ENCODE assay signal across 10 mouse cellular contexts in the genomic region with DNA sequence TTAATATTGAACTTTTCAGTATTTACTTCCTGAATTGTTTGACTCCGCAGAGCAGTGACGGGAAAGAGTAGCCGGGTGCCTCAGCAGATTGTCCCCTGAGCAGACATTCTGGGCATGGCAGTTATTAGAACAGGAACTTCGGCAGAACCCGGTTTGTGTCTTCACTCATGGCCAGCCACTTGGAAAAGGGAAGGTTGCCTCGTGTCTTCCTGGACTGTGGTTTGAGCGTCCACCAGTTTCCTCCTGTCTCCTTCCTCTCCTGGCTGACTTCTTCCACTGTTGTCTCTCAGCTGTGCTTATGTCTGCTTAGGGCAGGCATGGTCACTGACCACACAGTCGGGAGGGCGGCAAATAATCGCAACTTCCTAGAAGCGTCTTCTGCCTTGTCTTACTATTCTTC. TPM values are rescaled to one million over a fixed set of nuclear protein-coding genes. Genes with fewer than 3 reads are reported as not detected.
A peak's percentile ranks its signal among the peaks of the same experiment; 100 is the strongest.
DNase-seq lines count a peak whose midpoint lies in the region; ATAC-seq and TF ChIP-seq lines count a peak whose summit lies in the region.
"Had no signal": no experiment of that assay in that cellular context is flagged by ENCODE, and none has a peak within 500 bp of the region (broad histone marks: within the 10 kb centered on the region; RNA-seq: fewer than 3 reads in every experiment).

No protein-coding gene starts in this region.

- no peaks in the 10 kb centered on the region for H3K27me3 ChIP-seq in heart, embryonic 10.5 days (ENCODE audit: insufficient read depth, poor library complexity, severe bottlenecking)
- no peaks in the 10 kb centered on the region for H3K27me3 ChIP-seq in liver, adult 2 months (ENCODE audit: control insufficient read depth, insufficient read depth, low read length)
- no peaks in the 10 kb centered on the region for H3K27me3 ChIP-seq in midbrain, embryonic 11.5 days (ENCODE audit: control insufficient read depth, insufficient read depth, low read length)
- no peaks in the 10 kb centered on the region for H3K27me3 ChIP-seq in midbrain, embryonic 14.5 days (ENCODE audit: control insufficient read depth, insufficient read depth, low read length)
- no peaks in the 10 kb centered on the region for H3K27me3 ChIP-seq in neural tube, embryonic 15.5 days (replicated peaks)
- H3K27me3 ChIP-seq: heart, embryonic 15.5 days; midbrain, embryonic 15.5 days had no signal

- WGBS in heart, embryonic 10.5 days, result 82% methylated on average over 11 of the region's 11 CpGs
- 61% methylated on average over 11 of the region's 11 CpGs for WGBS in liver, adult 2 months
- WGBS in midbrain, embryonic 11.5 days, result 81% methylated on average over 11 of the region's 11 CpGs
- WGBS in midbrain, embryonic 14.5 days, result 85% methylated on average over 11 of the region's 11 CpGs
- WGBS in neural tube, embryonic 15.5 days, result 88% methylated on average over 11 of the region's 11 CpGs

- ATAC-seq in midbrain, embryonic 11.5 days (ENCODE audit: low FRiP score), result no peak
- ATAC-seq in midbrain, embryonic 14.5 days (ENCODE audit: low FRiP score, low TSS enrichment), result no peak
- no peak for ATAC-seq in neural tube, embryonic 15.5 days (ENCODE audit: low FRiP score)
- ATAC-seq: midbrain, embryonic 15.5 days had no signal

- peak; percentile 25 to 77 for DNase-seq in heart, adult 18-20 months
- no peak for DNase-seq in heart, embryonic 10.5 days (ENCODE audit: low spot score)
- DNase-seq in heart, adult 8-10 months (ENCODE audit: low spot score), result peak; percentile 53
- DNase-seq in liver, adult 2 months (ENCODE audit: extremely low read depth, low read depth, low spot score), result peak; percentile 51
- peak; percentile 27 to 45 for DNase-seq in monocyte, adult 2 months (ENCODE audit: low read depth in 1 of 2, low spot score in 2 of 2)
- DNase-seq in midbrain, embryonic 11.5 days (ENCODE audit: low spot score, missing footprints), result no peak
- no peak for DNase-seq in midbrain, embryonic 14.5 days

- H3K9me3 ChIP-seq in heart, embryonic 10.5 days, result no peaks in the 10 kb centered on the region
- no peaks in the 10 kb centered on the region for H3K9me3 ChIP-seq in midbrain, embryonic 11.5 days (ENCODE audit: control insufficient read depth, low read length)
- H3K9me3 ChIP-seq in midbrain, embryonic 14.5 days (ENCODE audit: control insufficient read depth, low read length), result no peaks in the 10 kb centered on the region
- H3K9me3 ChIP-seq in neural tube, embryonic 15.5 days (replicated peaks), result no peaks in the 10 kb centered on the region
- H3K9me3 ChIP-seq: heart, embryonic 15.5 days; midbrain, embryonic 15.5 days had no signal

- H3K79me2 ChIP-seq in liver, adult 2 months (ENCODE audit: control insufficient read depth, insufficient read depth, low read length), result no peaks in the 10 kb centered on the region

- no peak overlapping the region for H3K4me3 ChIP-seq in heart, embryonic 10.5 days
- no peak overlapping the region for H3K4me3 ChIP-seq in liver, adult 2 months (ENCODE audit: insufficient read depth, low read depth, low read length)
- no peak overlapping the region for H3K4me3 ChIP-seq in midbrain, embryonic 11.5 days (ENCODE audit: low read depth, low read length)
- no peak overlapping the region for H3K4me3 ChIP-seq in midbrain, embryonic 14.5 days (replicated peaks; ENCODE audit: low read depth, low read length)
- no peak overlapping the region for H3K4me3 ChIP-seq in neural tube, embryonic 15.5 days (replicated peaks)
- H3K4me3 ChIP-seq: heart, embryonic 15.5 days; midbrain, embryonic 15.5 days had no signal

- H3K4me1 ChIP-seq in heart, embryonic 10.5 days, result 0 out of 2 replicates have a peak, but pooled peaks cover 4% of the 10 kb centered on the region
- H3K4me1 ChIP-seq in liver, adult 2 months (ENCODE audit: control insufficient read depth, insufficient read depth, low read length), result no peaks in the 10 kb centered on the region
- H3K4me1 ChIP-seq in midbrain, embryonic 11.5 days (ENCODE audit: control insufficient read depth, insufficient read depth, low read length), result no peaks in the 10 kb centered on the region
- H3K4me1 ChIP-seq in midbrain, embryonic 14.5 days (ENCODE audit: control insufficient read depth, insufficient read depth, low read length), result no peaks in the 10 kb centered on the region
- H3K4me1 ChIP-seq in neural tube, embryonic 15.5 days, result no peaks in the 10 kb centered on the region
- H3K4me1 ChIP-seq: heart, embryonic 15.5 days had no signal

- H3K9ac ChIP-seq in liver, adult 2 months (ENCODE audit: low read depth, low read length), result no peak overlapping the region
- H3K9ac ChIP-seq in midbrain, embryonic 11.5 days (ENCODE audit: low read length), result no peak overlapping the region
- H3K9ac ChIP-seq in midbrain, embryonic 14.5 days (replicated peaks; ENCODE audit: low read length), result no peak overlapping the region
- H3K9ac ChIP-seq in neural tube, embryonic 15.5 days (replicated peaks), result no peak overlapping the region
- H3K9ac ChIP-seq: heart, embryonic 15.5 days; midbrain, embryonic 15.5 days had no signal

- TF ChIP-seq CTCF in liver, adult 2 months (IDR thresholded peaks at IDR 0.05; ENCODE audit: low read depth, low read length), result no peak

- H3K36me3 ChIP-seq in heart, embryonic 10.5 days, result no peaks in the 10 kb centered on the region
- no peaks in the 10 kb centered on the region for H3K36me3 ChIP-seq in liver, adult 2 months (ENCODE audit: control insufficient read depth, insufficient read depth, low read length)
- no peaks in the 10 kb centered on the region for H3K36me3 ChIP-seq in midbrain, embryonic 11.5 days (ENCODE audit: control insufficient read depth, insufficient read depth, low read length)
- H3K36me3 ChIP-seq in midbrain, embryonic 14.5 days (ENCODE audit: control insufficient read depth, insufficient read depth, low read length), result no peaks in the 10 kb centered on the region
- no peaks in the 10 kb centered on the region for H3K36me3 ChIP-seq in neural tube, embryonic 15.5 days
- H3K36me3 ChIP-seq: heart, embryonic 15.5 days; midbrain, embryonic 15.5 days had no signal

- no peak overlapping the region for H3K4me2 ChIP-seq in midbrain, embryonic 11.5 days
- H3K4me2 ChIP-seq in midbrain, embryonic 14.5 days (ENCODE audit: low read length), result no peak overlapping the region
- no peak overlapping the region for H3K4me2 ChIP-seq in neural tube, embryonic 15.5 days
- H3K4me2 ChIP-seq: heart, embryonic 15.5 days; midbrain, embryonic 15.5 days had no signal

- no peak for TF ChIP-seq POLR2A in liver, adult 2 months (IDR thresholded peaks at IDR 0.05; ENCODE audit: extremely low read depth, insufficient read depth, low read length)

- H3K27ac ChIP-seq in heart, embryonic 10.5 days, result no peak overlapping the region
- H3K27ac ChIP-seq in liver, adult 2 months (replicated peaks; ENCODE audit: insufficient read depth, low read depth, low read length), result no peak overlapping the region
- no peak overlapping the region for H3K27ac ChIP-seq in midbrain, embryonic 11.5 days (ENCODE audit: low read depth, low read length)
- H3K27ac ChIP-seq in midbrain, embryonic 14.5 days (replicated peaks; ENCODE audit: low read depth, low read length), result no peak overlapping the region
- H3K27ac ChIP-seq in neural tube, embryonic 15.5 days (replicated peaks), result no peak overlapping the region
- H3K27ac ChIP-seq: heart, embryonic 15.5 days; midbrain, embryonic 15.5 days had no signal

RNA-seq across cellular contexts. Expression of a gene that starts 44.2 kb away (rescaled TPM):
- total RNA-seq in heart, adult 18-20 months (2021), result 10 to 100 TPM; 31.7 to 34.8 TPM
- polyA plus RNA-seq in heart, embryonic 10.5 days (2016; fragmentation: Nextera tagmentation; extraction: Ambion mirVana), result 9.4 and 17.8 TPM in 2 replicates
- 10 to 100 TPM; 27.1 to 39.3 (median 35.8) TPM for total RNA-seq in heart, adult 8-10 months (2022)
- 13.3 and 14.0 TPM in 2 replicates for total RNA-seq in liver, adult 2 months (2014; rRNA removed)
- polyA plus RNA-seq in liver, adult 2 months (2012; rRNA removed), result 1.1 and 2.1 TPM in 2 replicates
- polyA plus RNA-seq in midbrain, embryonic 11.5 days (2014; fragmentation: Nextera tagmentation; extraction: Ambion mirVana), result 10.4 and 12.0 TPM in 2 replicates
- 42.1 and 50.8 TPM in 2 replicates for polyA plus RNA-seq in midbrain, embryonic 14.5 days (2014; fragmentation: Nextera tagmentation; extraction: Ambion mirVana)
- 26.5 and 31.7 TPM in 2 replicates for polyA plus RNA-seq in neural tube, embryonic 15.5 days (2015; fragmentation: Nextera tagmentation; extraction: Ambion mirVana)

Comparison
In these comparisons a context has a peak if more than half of its experiments do, and no peak if none do; other contexts are left out.
1. DNase-seq: peak in heart, adult 18-20 months (2 of 2), heart, adult 8-10 months (single experiment), liver, adult 2 months (single experiment) and monocyte, adult 2 months (2 of 2); none in heart, embryonic 10.5 days (single experiment), midbrain, embryonic 11.5 days (single experiment) and midbrain, embryonic 14.5 days (single experiment).